Mouse (Mus musculus) liver, postnatal 0 days (tissue): ENCODE data around the gene Camta1. TPM values are rescaled to one million over a fixed set of nuclear protein-coding genes. Genes with fewer than 3 reads are reported as not detected.

Experiments
- ATAC-seq: fragments of 200-750 bp; cut with Nextera tagmentation; 2 replicates; pipeline ENCODE4 v1.8.0; 2017; ENCODE audit warnings: mild to moderate bottlenecking, moderate library complexity
- DNase-seq: peaks from one replicate; pipeline ENCODE4 v3.0.0-alpha.2; 2016
- H3K27ac ChIP-seq: fragments of 300-500 bp; sonication (generic); 2 replicates; pipeline ENCODE4 v1.5.1; 2014; ENCODE audit warnings: antibody characterized with exemption, moderate library complexity, mild to moderate bottlenecking, low read depth
- H3K27me3 ChIP-seq: fragments of 300-500 bp; sonication (generic); 2 replicates; pipeline ENCODE4 v1.6.1; 2014; ENCODE audit warnings: low read length, control low read depth, mixed read lengths; ENCODE audit not compliant: insufficient read depth
- H3K36me3 ChIP-seq: fragments of 300-500 bp; sonication (generic); replicated peaks from 2 replicates; pipeline ENCODE4 v1.6.1; 2014; ENCODE audit warnings: mild to moderate bottlenecking, control low read depth, low read length, moderate library complexity, mixed read lengths; ENCODE audit not compliant: insufficient read depth
- H3K4me1 ChIP-seq: fragments of 300-500 bp; sonication (generic); 2 replicates; pipeline ENCODE4 v1.6.1; 2014; ENCODE audit warnings: antibody characterized with exemption, mild to moderate bottlenecking, control low read depth; ENCODE audit not compliant: insufficient read depth
- H3K4me2 ChIP-seq: fragments of 300-500 bp; sonication (generic); 2 replicates; pipeline ENCODE4 v1.6.1; 2014; ENCODE audit warnings: low read depth, mild to moderate bottlenecking, low read length, moderate library complexity, mixed read lengths
- H3K4me3 ChIP-seq: fragments of 300-500 bp; sonication (generic); 2 replicates; pipeline ENCODE4 v1.5.1; 2014; ENCODE audit warnings: low read depth, low read length
- H3K9ac ChIP-seq: fragments of 300-500 bp; sonication (generic); replicated peaks from 2 replicates; pipeline ENCODE4 v1.6.1; 2014; ENCODE audit warnings: mild to moderate bottlenecking, moderate library complexity
- H3K9me3 ChIP-seq: fragments of 300-500 bp; sonication (generic); 2 replicates; pipeline ENCODE4 v1.6.1; 2016; ENCODE audit warnings: mild to moderate bottlenecking, control low read depth, low read length, mixed read lengths
- CTCF ChIP-seq: sonication (generic); IDR thresholded peaks from 2 replicates; pipeline ENCODE4 v1.5.1; 2016; ENCODE audit warnings: antibody characterized with exemption, low read depth
- EP300 ChIP-seq: IDR thresholded peaks from 2 replicates; pipeline ENCODE4 v1.6.1; 2016; ENCODE audit warnings: antibody characterized with exemption, low read depth, mild to moderate bottlenecking
- WGBS: fragments of 180-500 bp; shearing (Covaris S2); extraction: QIAGEN DNeasy Blood & Tissue Kit; methylation state at CpG from one replicate; pipeline ENCODE4 v1.1.7; 2014; ENCODE audit not compliant: insufficient replicate concordance; 5-methylcytosine and 5-hydroxymethylcytosine counted together
- polyA plus RNA-seq: library from polyadenylated mRNA; unstranded; fragments of >200 nt; fragmentation: Nextera tagmentation; extraction: Ambion mirVana; gene quantifications from 2 replicates; pipeline ENCODE4 v1.2.1, GENCODE M21; 2015

Camta1 gene
- polyA plus RNA-seq, 1 experiment from 2014 or later, result 48.3 TPM

GRCm38 (mm10) chr4:151538446-151539166, 323.1 kb downstream of the Camta1 start:
- no peak for TF ChIP-seq EP300
- TF ChIP-seq CTCF, result no peak
- H3K4me1 ChIP-seq, result no peaks in the 10 kb centered on the region
- DNase-seq, result no peak
- no peak for ATAC-seq
- no peaks in the 10 kb centered on the region for H3K36me3 ChIP-seq
- H3K9ac ChIP-seq, result no peak overlapping the region
- no peak overlapping the region for H3K4me3 ChIP-seq
- no peaks in the 10 kb centered on the region for H3K9me3 ChIP-seq
- 59% methylated on average over 18 of the region's 18 CpGs for WGBS
- H3K4me2 ChIP-seq, result no peak overlapping the region
- no peaks in the 10 kb centered on the region for H3K27me3 ChIP-seq
- H3K27ac ChIP-seq, result no peak overlapping the region

DNA sequence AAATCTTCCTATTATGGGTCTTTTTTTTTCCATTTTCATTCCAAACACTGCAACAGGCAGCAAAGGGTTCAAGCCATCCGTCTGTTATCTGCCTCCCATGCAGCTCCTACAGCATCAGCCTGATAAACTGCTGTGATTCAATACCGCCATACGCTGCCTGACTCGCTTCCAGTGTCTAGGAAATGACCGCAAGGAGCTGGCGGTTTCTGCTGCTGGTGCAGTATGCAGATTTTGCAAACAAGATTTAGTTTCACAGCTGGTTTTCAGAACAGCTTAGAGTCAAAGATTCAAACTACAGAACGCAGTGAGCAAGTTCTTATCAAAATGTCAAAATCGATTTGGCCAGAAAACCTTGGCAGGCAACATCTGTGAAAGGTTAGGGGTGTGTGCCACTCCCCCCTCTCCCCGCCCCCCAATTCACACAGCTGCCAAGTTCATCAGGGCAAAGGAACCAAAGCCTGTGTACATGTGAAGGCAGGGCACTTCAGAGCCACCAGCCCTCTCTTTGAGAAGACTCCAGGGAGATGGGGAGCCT, 325.7 kb downstream of the Camta1 start:
- Histone ChIP-seq H3K27me3 (no peaks in the 10 kb centered on the region), H3K9ac (no peak overlapping the region), H3K9me3 (no peaks in the 10 kb centered on the region), H3K27ac (no peak overlapping the region), H3K36me3 (no peaks in the 10 kb centered on the region), H3K4me3 (no peak overlapping the region), H3K4me2 (no peak overlapping the region), H3K4me1 (no peaks in the 10 kb centered on the region)
- 50% methylated on average over 9 of the region's 9 CpGs for WGBS
- TF ChIP-seq CTCF, result no peak
- TF ChIP-seq EP300, result no peak
- ATAC-seq (no peak), DNase-seq (no peak)

DNA sequence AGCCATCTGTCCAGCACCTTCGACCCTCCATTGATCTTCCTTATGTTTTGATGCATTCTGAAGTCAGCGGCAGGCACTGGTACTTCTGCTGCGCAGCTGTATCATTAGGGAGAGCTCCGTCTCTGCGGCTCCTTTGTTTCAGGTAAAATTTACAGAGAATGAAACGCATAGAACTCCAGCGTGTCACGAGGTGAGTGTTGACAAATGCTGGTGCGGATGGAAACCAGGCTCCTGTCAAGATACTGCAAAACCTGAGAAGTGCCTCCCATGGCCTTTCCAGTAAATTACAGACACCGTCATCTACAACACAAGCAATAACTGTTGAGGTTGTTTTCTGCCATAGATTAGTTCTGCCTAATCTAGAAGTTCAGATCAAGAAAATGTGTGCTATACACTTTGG, 328.2 kb downstream of the Camta1 start:
- no peaks in the 10 kb centered on the region for H3K9me3 ChIP-seq
- H3K36me3 ChIP-seq, result no peaks in the 10 kb centered on the region
- ATAC-seq, result no peak
- H3K4me3 ChIP-seq, result no peak overlapping the region
- H3K27ac ChIP-seq, result no peak overlapping the region
- H3K9ac ChIP-seq, result no peak overlapping the region
- 68% methylated on average over 10 of the region's 10 CpGs for WGBS
- no peak for DNase-seq
- H3K27me3 ChIP-seq, result no peaks in the 10 kb centered on the region
- TF ChIP-seq CTCF (no peak), EP300 (no peak)
- no peaks in the 10 kb centered on the region for H3K4me1 ChIP-seq
- H3K4me2 ChIP-seq, result no peak overlapping the region

DNA sequence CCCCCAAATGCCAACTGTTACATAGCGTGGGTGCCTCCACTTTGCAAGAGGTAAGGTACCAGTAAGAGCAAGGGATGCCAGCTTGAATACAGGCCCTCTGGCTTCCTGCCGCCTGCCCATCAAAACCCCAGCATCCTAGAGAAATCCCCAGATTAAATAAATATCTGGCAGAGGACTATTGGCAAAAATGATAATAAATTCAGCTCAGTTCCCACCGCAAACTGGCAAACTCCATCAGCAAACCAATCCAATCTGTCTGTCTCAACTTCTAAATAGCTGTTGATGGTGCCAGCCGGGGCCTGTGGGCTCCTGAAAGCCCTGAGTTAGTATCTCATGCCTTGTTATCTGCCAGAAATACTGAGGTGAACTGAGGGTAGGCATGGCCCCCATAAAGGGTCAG, 333.2 kb downstream of the Camta1 start:
- Histone ChIP-seq H3K4me2 (no peak overlapping the region), H3K9me3 (no peaks in the 10 kb centered on the region), H3K4me1 (no peaks in the 10 kb centered on the region), H3K27ac (no peak overlapping the region), H3K4me3 (no peak overlapping the region), H3K9ac (no peak overlapping the region), H3K27me3 (no peaks in the 10 kb centered on the region), H3K36me3 (no peaks in the 10 kb centered on the region)
- TF ChIP-seq EP300 (no peak), CTCF (no peak)
- ATAC-seq (no peak), DNase-seq (no peak)
- 79% methylated on average over 4 of the region's 4 CpGs for WGBS

- 85% methylated on average over 3 of the region's 3 CpGs for WGBS
- ATAC-seq, result no peak
- DNase-seq, result no peak
- H3K27ac ChIP-seq, result no peak overlapping the region
- 0 out of 2 replicates have a peak, but pooled peaks cover 2% of the 10 kb centered on the region for H3K9me3 ChIP-seq
- H3K27me3 ChIP-seq, result no peaks in the 10 kb centered on the region
- no peak overlapping the region for H3K4me2 ChIP-seq
- TF ChIP-seq EP300 (no peak), CTCF (no peak)
- no peak overlapping the region for H3K9ac ChIP-seq
- no peaks in the 10 kb centered on the region for H3K4me1 ChIP-seq
- H3K4me3 ChIP-seq, result no peak overlapping the region
- H3K36me3 ChIP-seq, result no peaks in the 10 kb centered on the region
These were observed 333.9 kb downstream of the Camta1 start for GRCm38 (mm10) chr4:151527763-151528162.

- TF ChIP-seq EP300, result no peak
- no peak for TF ChIP-seq CTCF
- H3K4me1 ChIP-seq, result no peaks in the 10 kb centered on the region
- H3K27ac ChIP-seq, result no peak overlapping the region
- ATAC-seq (peak; percentile 27; the same call in 1 of the 2 replicates), DNase-seq (no peak)
- H3K4me2 ChIP-seq, result no peak overlapping the region
- H3K4me3 ChIP-seq, result no peak overlapping the region
- H3K9me3 ChIP-seq, result 0 out of 2 replicates have a peak, but pooled peaks cover 2% of the 10 kb centered on the region
- 26% methylated on average over 8 of the region's 8 CpGs for WGBS
- H3K9ac ChIP-seq, result no peak overlapping the region
- H3K27me3 ChIP-seq, result no peaks in the 10 kb centered on the region
- H3K36me3 ChIP-seq, result no peaks in the 10 kb centered on the region
These were observed 341.6 kb downstream of the Camta1 start for GRCm38 (mm10) chr4:151520103-151520502.
